In the genomic region with DNA sequence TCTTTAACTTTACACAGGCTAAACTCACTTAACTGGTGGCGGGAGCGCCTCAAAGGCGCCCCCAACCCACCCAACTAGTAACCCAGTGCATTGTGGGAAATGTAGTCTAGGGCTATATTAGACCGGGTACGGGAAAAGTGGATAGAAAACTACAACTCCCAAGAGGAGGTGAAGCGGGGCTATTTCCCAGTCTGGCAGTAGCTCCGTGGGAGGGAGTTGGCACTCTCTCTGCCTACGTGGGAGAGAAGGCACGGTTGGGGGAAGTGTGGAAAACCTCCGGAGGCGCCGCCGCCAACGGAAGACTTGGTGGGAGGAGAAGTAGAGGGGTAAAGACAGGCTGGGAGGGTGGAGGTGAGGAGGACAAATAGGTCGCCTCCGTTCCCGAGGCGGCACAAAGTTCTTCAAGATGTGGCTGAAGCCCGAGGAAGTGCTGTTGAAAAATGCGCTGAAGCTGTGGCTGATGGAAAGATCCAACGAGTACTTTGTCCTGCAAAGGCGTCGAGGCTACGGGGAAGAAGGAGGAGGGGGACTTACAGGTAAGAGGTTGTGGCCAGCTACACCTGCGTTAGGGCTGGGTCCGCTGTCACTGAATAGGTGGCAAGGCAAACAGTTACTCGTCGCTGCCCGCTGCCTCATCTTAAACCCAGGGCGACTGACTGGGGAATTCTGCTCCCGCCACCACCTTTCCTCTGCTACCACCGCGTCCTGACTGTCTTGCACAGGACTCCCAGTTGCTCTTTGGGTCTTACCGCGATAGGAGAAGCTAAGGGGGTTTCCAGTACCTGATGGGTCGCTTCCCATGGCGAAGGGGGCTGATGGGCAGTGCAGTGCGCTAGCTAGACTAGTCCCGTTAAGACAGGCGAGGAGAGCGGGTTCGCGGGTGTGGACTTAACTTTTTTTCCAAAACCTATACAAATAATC, we compare ENCODE assay signal across 8 mouse cellular contexts. TPM values are rescaled to one million over a fixed set of nuclear protein-coding genes. Genes with fewer than 3 reads are reported as not detected.
DNase-seq lines count a peak whose midpoint lies in the region; ATAC-seq and TF ChIP-seq lines count a peak whose summit lies in the region.

Tbc1d8b (plus strand) TSS at position 222 of the 921 bp plus-strand sequence.

- peak within 1 kb of the TSS; percentile 58 for H3K4me2 ChIP-seq in forebrain, embryonic 14.5 days (ENCODE audit: low read length)
- H3K4me2 ChIP-seq in neural tube, embryonic 15.5 days = peak within 1 kb of the TSS; percentile 74

- H3K27me3 ChIP-seq in E14TG2a.4 (ENCODE audit: insufficient read depth, low read length) = peaks cover 11% of the 10 kb centered on the region; the same call in 1 of the 2 replicates
- no peaks in the 10 kb centered on the region for H3K27me3 ChIP-seq in forebrain, embryonic 14.5 days (replicated peaks; ENCODE audit: control insufficient read depth, insufficient read depth, low read length)
- no peaks in the 10 kb centered on the region; the same call in 1 of the 2 replicates for H3K27me3 ChIP-seq in neural tube, embryonic 15.5 days (replicated peaks)

- DNase-seq in forebrain, embryonic 14.5 days (ENCODE audit: low spot score) = peak; percentile 96
- DNase-seq in heart, postnatal 14 days = peak; percentile 75 to 78
- DNase-seq in layer of hippocampus, adult 11-12 months (ENCODE audit: low spot score) = peak; percentile 79
- peak; percentile 90 to 91 for DNase-seq in lung, adult 18-20 months
- peak; percentile 88 for DNase-seq in testis, postnatal 14 days (ENCODE audit: low spot score)

- ATAC-seq in cerebellum, adult (ENCODE audit: insufficient number of reproducible peaks, low FRiP score, low TSS enrichment) = peak; percentile 99
- peak; percentile 100 for ATAC-seq in forebrain, embryonic 14.5 days
- ATAC-seq in neural tube, embryonic 15.5 days (ENCODE audit: low FRiP score) = peak; percentile 100

- no peaks in the 10 kb centered on the region; the same call in 1 of the 2 replicates for H3K4me1 ChIP-seq in E14TG2a.4 (replicated peaks; ENCODE audit: low read depth, low read length)
- no peaks in the 10 kb centered on the region for H3K4me1 ChIP-seq in forebrain, embryonic 14.5 days (ENCODE audit: control insufficient read depth, insufficient read depth, low read length)
- H3K4me1 ChIP-seq in neural tube, embryonic 15.5 days = peaks cover 4% of the 10 kb centered on the region; the same call in 1 of the 2 replicates

- 24% methylated on average over 43 of the region's 43 CpGs for WGBS in forebrain, embryonic 14.5 days
- 19% methylated on average over 43 of the region's 43 CpGs for WGBS in neural tube, embryonic 15.5 days

- H3K4me3 ChIP-seq in E14TG2a.4 (replicated peaks; ENCODE audit: low read length) = peak within 1 kb of the TSS; percentile 79
- peak within 1 kb of the TSS; percentile 46 for H3K4me3 ChIP-seq in forebrain, embryonic 14.5 days (ENCODE audit: low read depth, low read length)
- H3K4me3 ChIP-seq in neural tube, embryonic 15.5 days (replicated peaks) = peak within 1 kb of the TSS; percentile 50

- H3K36me3 ChIP-seq in E14TG2a.4 (ENCODE audit: insufficient read depth, low read length) = no peaks in the 10 kb centered on the region
- no peaks in the 10 kb centered on the region for H3K36me3 ChIP-seq in forebrain, embryonic 14.5 days (ENCODE audit: control insufficient read depth, insufficient read depth, low read length)
- no peaks in the 10 kb centered on the region for H3K36me3 ChIP-seq in neural tube, embryonic 15.5 days

- H3K9me3 ChIP-seq in E14TG2a.4 (ENCODE audit: low read length) = no peaks in the 10 kb centered on the region
- H3K9me3 ChIP-seq in forebrain, embryonic 14.5 days (replicated peaks; ENCODE audit: control insufficient read depth, low read length) = no peaks in the 10 kb centered on the region
- H3K9me3 ChIP-seq in neural tube, embryonic 15.5 days (replicated peaks) = no peaks in the 10 kb centered on the region

- H3K27ac ChIP-seq in forebrain, embryonic 14.5 days (ENCODE audit: low read depth, low read length) = no peak within 1 kb of the TSS
- H3K27ac ChIP-seq in neural tube, embryonic 15.5 days (replicated peaks) = no peak within 1 kb of the TSS

- intact Hi-C loops in heart, postnatal 14 days (cut with DNase I) = loop anchor here (10.0 kb wide), 1 partner anchor 470 kb away; the partner anchor contains the start of gene Mum1l1

- peak within 1 kb of the TSS; percentile 54 for H3K9ac ChIP-seq in forebrain, embryonic 14.5 days (ENCODE audit: low read length)
- peak within 1 kb of the TSS; percentile 32 for H3K9ac ChIP-seq in neural tube, embryonic 15.5 days (replicated peaks)

- TF ChIP-seq CTCF in E14TG2a.4 (conservative IDR thresholded peaks at IDR 0.05; ENCODE audit: low read length) = no peak

RNA-seq across cellular contexts. Expression of gene Tbc1d8b, which starts in this region (rescaled TPM):
- polyA plus RNA-seq in forebrain, embryonic 14.5 days (2014; fragmentation: Nextera tagmentation; extraction: Ambion mirVana) = 0.36 and 0.53 TPM in 2 replicates
- total RNA-seq in heart, postnatal 14 days (2021) = 1 to 10 TPM; 6.0 to 6.6 TPM
- 0.47 and 0.83 TPM in 2 replicates for polyA plus RNA-seq in neural tube, embryonic 15.5 days (2015; fragmentation: Nextera tagmentation; extraction: Ambion mirVana)

Comparison
In these comparisons a context has a peak if more than half of its experiments do, and no peak if none do; other contexts are left out.
1. Peak in DNase-seq, ATAC-seq, H3K4me3 ChIP-seq, H3K9ac ChIP-seq and H3K4me2 ChIP-seq in forebrain, embryonic 14.5 days; RNA of the gene not detected or under 1 TPM.
2. Peak in ATAC-seq, H3K4me3 ChIP-seq, H3K9ac ChIP-seq and H3K4me2 ChIP-seq in neural tube, embryonic 15.5 days; RNA of the gene not detected or under 1 TPM.